Mouse (Mus musculus) embryonic fibroblast, embryonic 13.5 days (primary cell): ENCODE results near the gene Six6.

Experiments used
- CTCF ChIP-seq: IDR thresholded peaks from 2 replicates; pipeline ENCODE4 v1.5.1; 2011; ENCODE audit warnings: mild to moderate bottlenecking, control low read depth, low read length, moderate library complexity, borderline replicate concordance; ENCODE audit not compliant: insufficient read depth
- POLR2A ChIP-seq: IDR thresholded peaks from 2 replicates; pipeline ENCODE4 v1.6.1; 2011; ENCODE audit warnings: low read depth, mild to moderate bottlenecking, control low read depth, low read length, moderate library complexity

- no peak for TF ChIP-seq CTCF
- no peak for TF ChIP-seq POLR2A
Measured at GRCm38 (mm10) chr12:72943574-72944110, 4.0 kb downstream of the Six6 start.
